ENCODE assay signal across 14 mouse cellular contexts in the genomic region with DNA sequence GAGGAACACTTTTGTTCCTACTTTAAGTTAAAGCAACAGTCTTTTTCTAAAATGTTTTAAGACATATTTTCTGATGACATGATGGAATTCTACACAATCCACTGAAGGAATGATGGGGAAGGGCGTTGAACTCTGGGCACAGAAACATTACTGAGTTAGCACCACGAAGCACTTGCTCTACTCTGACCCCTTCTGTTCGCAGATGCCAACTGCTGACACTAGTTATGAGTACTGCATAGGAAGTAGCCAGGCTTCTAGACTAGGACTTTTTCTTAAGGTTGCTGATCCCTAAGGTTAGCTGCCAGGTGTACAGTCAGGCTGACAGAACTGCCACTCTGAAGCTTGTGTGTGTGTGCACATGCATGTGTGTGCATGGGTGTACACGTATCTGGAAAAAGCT. TPM values are rescaled to one million over a fixed set of nuclear protein-coding genes. Genes with fewer than 3 reads are reported as not detected.
DNase-seq lines count a peak whose midpoint lies in the region; ATAC-seq and TF ChIP-seq lines count a peak whose summit lies in the region.
"Had no signal": no experiment of that assay in that cellular context is flagged by ENCODE, and none has a peak within 500 bp of the region (broad histone marks: within the 10 kb centered on the region; RNA-seq: fewer than 3 reads in every experiment).

No protein-coding gene starts in this region.

- DNase-seq in forebrain, postnatal 0 days = peak; percentile 6
- DNase-seq in forebrain, embryonic 14.5 days (ENCODE audit: low spot score) = no peak
- peak; percentile 28 for DNase-seq in lung, postnatal 10 days
- no peak for DNase-seq in lung, adult 18-20 months
- DNase-seq in brain, adult 2 months (ENCODE audit: low read depth, low spot score) = peak; percentile 27
- DNase-seq in ovary, postnatal 14 days (ENCODE audit: low spot score) = no peak
- no peak for DNase-seq in frontal cortex, postnatal 25 days (ENCODE audit: low spot score in 2 of 2)
- DNase-seq: adrenal gland, postnatal 10 days; cerebellum, postnatal 36 days had no signal

- peak; percentile 30; the same call in 1 of the 2 replicates for TF ChIP-seq CTCF in forebrain, postnatal 0 days (IDR thresholded peaks at IDR 0.05; ENCODE audit: low read depth)

- H3K9ac ChIP-seq in forebrain, postnatal 0 days = no peak overlapping the region
- H3K9ac ChIP-seq in forebrain, embryonic 14.5 days (ENCODE audit: low read length) = no peak overlapping the region

- ATAC-seq in forebrain, postnatal 0 days = no peak; the same call in 1 of the 2 replicates
- ATAC-seq in forebrain, embryonic 14.5 days = no peak
- peak; percentile 71 for ATAC-seq in megakaryocyte progenitor cell, adult 5-6 weeks (replicated peaks; ENCODE audit: poor library complexity)

- no peaks in the 10 kb centered on the region for H3K4me1 ChIP-seq in forebrain, postnatal 0 days (ENCODE audit: insufficient read depth)
- no peaks in the 10 kb centered on the region for H3K4me1 ChIP-seq in forebrain, embryonic 14.5 days (ENCODE audit: control insufficient read depth, insufficient read depth, low read length)

- H3K36me3 ChIP-seq in forebrain, postnatal 0 days (ENCODE audit: insufficient read depth) = peaks cover 87% of the 10 kb centered on the region
- peaks cover 91% of the 10 kb centered on the region for H3K36me3 ChIP-seq in forebrain, embryonic 14.5 days (ENCODE audit: control insufficient read depth, insufficient read depth, low read length)

- 90% methylated on average over 4 of the region's 4 CpGs for WGBS in forebrain, postnatal 0 days
- WGBS in forebrain, embryonic 14.5 days = 87% methylated on average over 4 of the region's 4 CpGs

- no peak overlapping the region for H3K4me2 ChIP-seq in forebrain, postnatal 0 days (ENCODE audit: low read depth)
- no peak overlapping the region for H3K4me2 ChIP-seq in forebrain, embryonic 14.5 days (ENCODE audit: low read length)
- H3K4me2 ChIP-seq: heart, embryonic 11.5 days had no signal

- no peak overlapping the region for H3K4me3 ChIP-seq in forebrain, postnatal 0 days (ENCODE audit: low read depth, low read length)
- H3K4me3 ChIP-seq in forebrain, embryonic 14.5 days (ENCODE audit: low read depth, low read length) = no peak overlapping the region

- H3K27ac ChIP-seq in forebrain, postnatal 0 days (ENCODE audit: low read depth, low read length) = no peak overlapping the region
- no peak overlapping the region for H3K27ac ChIP-seq in forebrain, embryonic 14.5 days (ENCODE audit: low read depth, low read length)

- H3K27me3 ChIP-seq in forebrain, postnatal 0 days (ENCODE audit: insufficient read depth, low read length) = no peaks in the 10 kb centered on the region
- no peaks in the 10 kb centered on the region for H3K27me3 ChIP-seq in forebrain, embryonic 14.5 days (replicated peaks; ENCODE audit: control insufficient read depth, insufficient read depth, low read length)

- H3K9me3 ChIP-seq in forebrain, postnatal 0 days (ENCODE audit: low read length) = no peaks in the 10 kb centered on the region
- H3K9me3 ChIP-seq in forebrain, embryonic 14.5 days (replicated peaks; ENCODE audit: control insufficient read depth, low read length) = no peaks in the 10 kb centered on the region

RNA-seq across cellular contexts. Expression of gene Gm49354, which starts 2.8 kb away (rescaled TPM):
- total RNA-seq in forebrain, postnatal 0 days (2014; rRNA removed) = not detected in 2 replicates
- polyA plus RNA-seq in forebrain, postnatal 0 days (2015; fragmentation: Nextera tagmentation; extraction: Ambion mirVana) = not detected in 2 replicates
- polyA plus RNA-seq in forebrain, embryonic 14.5 days (2014; fragmentation: Nextera tagmentation; extraction: Ambion mirVana) = not detected in 2 replicates
- total RNA-seq in megakaryocyte progenitor cell, adult 5-6 weeks (2015) = not detected in 2 replicates
- not detected in 2 replicates for total RNA-seq in megakaryocyte progenitor cell, adult 5-6 weeks (2017)
- total RNA-seq: adrenal gland, postnatal 10 days; left cerebral cortex, postnatal 14 days; megakaryocyte, adult 5-6 weeks had no signal
- polyA plus RNA-seq: heart, embryonic 11.5 days; neural tube, embryonic 14.5 days had no signal

RNA-seq across cellular contexts. Expression of gene Isca1, which starts 9.6 kb away (rescaled TPM):
- total RNA-seq in forebrain, postnatal 0 days (2014; rRNA removed) = 77.2 and 87.8 TPM in 2 replicates
- polyA plus RNA-seq in forebrain, postnatal 0 days (2015; fragmentation: Nextera tagmentation; extraction: Ambion mirVana) = 154 and 168 TPM in 2 replicates
- 178 and 191 TPM in 2 replicates for polyA plus RNA-seq in forebrain, embryonic 14.5 days (2014; fragmentation: Nextera tagmentation; extraction: Ambion mirVana)
- 65.4 and 74.1 TPM in 2 replicates for total RNA-seq in megakaryocyte progenitor cell, adult 5-6 weeks (2015)
- total RNA-seq in megakaryocyte progenitor cell, adult 5-6 weeks (2017) = 29.9 and 34.0 TPM in 2 replicates

RNA-seq across cellular contexts. Expression of gene 1700014D04Rik, which starts 32.7 kb away (rescaled TPM):
- 0.24 and 0.31 TPM in 2 replicates for total RNA-seq in forebrain, postnatal 0 days (2014; rRNA removed)
- polyA plus RNA-seq in forebrain, postnatal 0 days (2015; fragmentation: Nextera tagmentation; extraction: Ambion mirVana) = 0.42 and 0.54 TPM in 2 replicates
- 0.19 TPM in 1 of 2 replicates, not detected in the other for polyA plus RNA-seq in forebrain, embryonic 14.5 days (2014; fragmentation: Nextera tagmentation; extraction: Ambion mirVana)
- total RNA-seq in megakaryocyte progenitor cell, adult 5-6 weeks (2015) = 0.10 TPM in 1 of 2 replicates, not detected in the other
- not detected in 2 replicates for total RNA-seq in megakaryocyte progenitor cell, adult 5-6 weeks (2017)
- total RNA-seq: adrenal gland, postnatal 10 days had no signal
- polyA plus RNA-seq: heart, embryonic 11.5 days had no signal

RNA-seq across cellular contexts. Expression of gene Tut7, which starts 43.7 kb away (rescaled TPM):
- total RNA-seq in forebrain, postnatal 0 days (2014; rRNA removed) = 42.3 and 51.2 TPM in 2 replicates
- 26.8 and 36.8 TPM in 2 replicates for polyA plus RNA-seq in forebrain, postnatal 0 days (2015; fragmentation: Nextera tagmentation; extraction: Ambion mirVana)
- 33.5 and 43.0 TPM in 2 replicates for polyA plus RNA-seq in forebrain, embryonic 14.5 days (2014; fragmentation: Nextera tagmentation; extraction: Ambion mirVana)
- 55.9 and 65.0 TPM in 2 replicates for total RNA-seq in megakaryocyte progenitor cell, adult 5-6 weeks (2015)
- 73.9 and 127 TPM in 2 replicates for total RNA-seq in megakaryocyte progenitor cell, adult 5-6 weeks (2017)

RNA-seq across cellular contexts. Expression of gene Spata31d1d, which starts 47.7 kb away (rescaled TPM):
- not detected in 2 replicates for total RNA-seq in forebrain, postnatal 0 days (2014; rRNA removed)
- not detected in 2 replicates for polyA plus RNA-seq in forebrain, postnatal 0 days (2015; fragmentation: Nextera tagmentation; extraction: Ambion mirVana)
- polyA plus RNA-seq in forebrain, embryonic 14.5 days (2014; fragmentation: Nextera tagmentation; extraction: Ambion mirVana) = not detected in 2 replicates
- total RNA-seq in megakaryocyte progenitor cell, adult 5-6 weeks (2015) = not detected in 2 replicates
- total RNA-seq in megakaryocyte progenitor cell, adult 5-6 weeks (2017) = not detected in 2 replicates
- total RNA-seq: adrenal gland, postnatal 10 days; megakaryocyte, adult 5-6 weeks had no signal
- polyA plus RNA-seq: heart, embryonic 11.5 days; neural tube, embryonic 14.5 days had no signal

Comparison
In these comparisons a context has a peak if more than half of its experiments do, and no peak if none do; other contexts are left out.
1. DNase-seq: peak in forebrain, postnatal 0 days (single experiment), lung, postnatal 10 days (single experiment) and brain, adult 2 months (single experiment); none in forebrain, embryonic 14.5 days (single experiment), lung, adult 18-20 months (0 of 2), ovary, postnatal 14 days (single experiment) and frontal cortex, postnatal 25 days (0 of 2).